Mouse (Mus musculus) neural tube, embryonic 15.5 days (tissue): ENCODE data around the gene Lig4. TPM values are rescaled to one million over a fixed set of nuclear protein-coding genes. Genes with fewer than 3 reads are reported as not detected.
A peak's percentile ranks its signal among the peaks of the same experiment; 100 is the strongest.

Source experiments
- ATAC-seq: fragments of 200-750 bp; cut with Nextera tagmentation; 2 replicates; pipeline ENCODE4 v1.8.0; 2017; ENCODE audit warnings: mild to moderate bottlenecking, moderate TSS enrichment, moderate library complexity; ENCODE audit not compliant: low FRiP score
- H3K27ac ChIP-seq: fragments of 300-500 bp; sonication (generic); replicated peaks from 2 replicates; pipeline ENCODE4 v1.5.1; 2015; ENCODE audit warnings: mild to moderate bottlenecking, inconsistent platforms
- H3K27me3 ChIP-seq: fragments of 300-500 bp; sonication (generic); replicated peaks from 2 replicates; pipeline ENCODE4 v1.6.1; 2015; ENCODE audit warnings: inconsistent platforms
- H3K36me3 ChIP-seq: fragments of 300-500 bp; sonication (generic); 2 replicates; pipeline ENCODE4 v1.6.1; 2015; ENCODE audit warnings: inconsistent platforms
- H3K4me1 ChIP-seq: fragments of 300-500 bp; sonication (generic); 2 replicates; pipeline ENCODE4 v1.6.1; 2015; ENCODE audit warnings: inconsistent platforms
- H3K4me2 ChIP-seq: fragments of 300-500 bp; sonication (generic); 2 replicates; pipeline ENCODE4 v1.6.1; 2015; ENCODE audit warnings: inconsistent platforms, mild to moderate bottlenecking, moderate library complexity
- H3K4me3 ChIP-seq: fragments of 300-500 bp; sonication (generic); replicated peaks from 2 replicates; pipeline ENCODE4 v1.5.1; 2015; ENCODE audit warnings: mild to moderate bottlenecking, inconsistent platforms
- H3K9ac ChIP-seq: fragments of 300-500 bp; sonication (generic); replicated peaks from 2 replicates; pipeline ENCODE4 v1.6.1; 2015; ENCODE audit warnings: mild to moderate bottlenecking, inconsistent platforms
- H3K9me3 ChIP-seq: fragments of 300-500 bp; sonication (generic); replicated peaks from 2 replicates; pipeline ENCODE4 v1.6.1; 2016; ENCODE audit warnings: inconsistent platforms
- WGBS: fragments of 180-500 bp; shearing (Covaris S2); methylation state at CpG from one replicate; pipeline ENCODE4 v1.1.7; 2015; ENCODE audit warnings: mixed read lengths; 5-methylcytosine and 5-hydroxymethylcytosine counted together
- polyA plus RNA-seq: library from polyadenylated mRNA; unstranded; fragments of >200 nt; fragmentation: Nextera tagmentation; extraction: Ambion mirVana; gene quantifications from 2 replicates; pipeline ENCODE4 v1.2.1, GENCODE M21; 2015

Lig4 gene
- polyA plus RNA-seq, 1 experiment from 2014 or later = 9.4 TPM

DNA sequence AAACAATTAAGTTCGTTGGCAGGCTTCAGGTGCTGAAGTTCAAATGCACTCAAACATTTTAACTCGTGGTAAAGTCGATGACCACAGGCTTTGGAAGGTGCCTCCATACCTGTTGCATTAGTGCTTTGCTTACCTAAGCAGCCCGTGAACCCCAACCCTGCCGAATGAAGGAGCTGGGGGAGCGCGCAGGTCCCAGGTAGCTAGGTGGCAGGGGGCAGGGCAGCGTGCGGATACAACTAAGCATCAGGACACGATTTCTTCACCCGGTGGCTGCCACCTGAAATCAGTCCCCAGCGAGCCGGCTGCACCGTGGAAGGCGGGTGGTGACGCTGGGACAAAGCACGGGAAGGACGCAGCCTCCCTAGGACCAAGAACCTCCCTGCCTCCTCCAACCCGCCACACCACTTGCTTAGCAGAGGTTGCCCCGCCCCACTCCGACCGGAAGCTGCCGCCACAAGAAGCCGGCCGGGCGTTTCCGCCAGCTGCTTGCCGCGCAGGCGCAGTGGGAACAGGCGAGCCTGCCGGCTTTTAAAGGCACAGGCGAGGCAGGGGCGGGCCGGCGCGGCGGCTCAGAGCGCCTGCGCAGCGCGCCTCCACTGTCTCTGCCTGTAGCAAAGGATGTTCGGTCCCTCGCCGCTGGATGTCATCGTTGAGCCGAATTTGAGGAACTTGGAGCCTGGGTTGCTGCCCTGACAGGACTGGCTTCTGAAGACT, 1.4 kb downstream of the Lig4 start:
- under 1% methylated on average over 47 of the region's 47 CpGs for WGBS
- peak; percentile 94 for ATAC-seq
- peaks cover 44% of the 10 kb centered on the region for H3K4me1 ChIP-seq

GRCm38 (mm10) chr8:9975276-9975675, 2.2 kb downstream of the Lig4 start:
- WGBS = 47% methylated on average over 5 of the region's 5 CpGs
- peaks cover 41% of the 10 kb centered on the region for H3K4me1 ChIP-seq
- no peaks in the 10 kb centered on the region for H3K9me3 ChIP-seq
- H3K36me3 ChIP-seq = peaks cover 30% of the 10 kb centered on the region
- no peaks in the 10 kb centered on the region for H3K27me3 ChIP-seq
- peak overlapping the region; percentile 82 for H3K4me3 ChIP-seq
- peak overlapping the region; percentile 78 for H3K4me2 ChIP-seq
- H3K9ac ChIP-seq = peak overlapping the region; percentile 69
- ATAC-seq = no peak
- no peak overlapping the region for H3K27ac ChIP-seq

More for the DNA sequence above, 1.4 kb downstream of the Lig4 start:
- peak overlapping the region; percentile 69 for H3K9ac ChIP-seq
- H3K4me3 ChIP-seq = peak overlapping the region; percentile 82
- no peaks in the 10 kb centered on the region for H3K9me3 ChIP-seq
- peak overlapping the region; percentile 71 for H3K27ac ChIP-seq
- H3K4me2 ChIP-seq = peak overlapping the region; percentile 78
- peaks cover 27% of the 10 kb centered on the region for H3K36me3 ChIP-seq
- no peaks in the 10 kb centered on the region for H3K27me3 ChIP-seq

GRCm38 (mm10) chr8:9971866-9972265, 5.6 kb downstream of the Lig4 start:
- Histone ChIP-seq H3K36me3 (peaks cover 37% of the 10 kb centered on the region), H3K9ac (no peak overlapping the region), H3K4me1 (peaks cover 15% of the 10 kb centered on the region), H3K4me2 (no peak overlapping the region), H3K27ac (no peak overlapping the region), H3K4me3 (no peak overlapping the region), H3K9me3 (no peaks in the 10 kb centered on the region), H3K27me3 (no peaks in the 10 kb centered on the region)
- no peak for ATAC-seq
- whole genome bisulfite sequencing = 96% methylated on average over 9 of the region's 9 CpGs

DNA sequence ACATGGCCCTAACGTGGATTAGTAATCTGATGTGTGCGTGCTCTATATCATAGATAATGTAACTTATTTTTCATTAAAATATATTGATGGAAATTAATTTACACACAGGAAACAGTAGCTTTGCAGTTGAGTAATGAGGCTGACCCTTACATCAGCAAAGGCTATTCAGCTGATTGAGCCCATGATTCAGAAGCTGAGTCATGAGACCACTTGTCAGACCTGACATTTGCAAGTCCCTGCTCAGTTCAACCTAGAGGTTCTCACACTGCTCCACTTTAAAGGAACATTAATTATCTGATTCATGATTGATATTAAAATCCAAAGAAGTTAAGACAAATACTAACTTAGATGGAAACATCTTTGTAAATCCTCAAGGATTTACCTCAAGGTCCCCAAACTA, 17.6 kb downstream of the Lig4 start:
- Histone ChIP-seq H3K9ac (no peak overlapping the region), H3K36me3 (no peaks in the 10 kb centered on the region), H3K27ac (no peak overlapping the region), H3K4me2 (no peak overlapping the region), H3K27me3 (no peaks in the 10 kb centered on the region), H3K4me1 (no peaks in the 10 kb centered on the region), H3K9me3 (no peaks in the 10 kb centered on the region), H3K4me3 (no peak overlapping the region)
- 94% methylated on average over 2 of the region's 2 CpGs for WGBS
- ATAC-seq = no peak

- Histone ChIP-seq H3K27me3 (no peaks in the 10 kb centered on the region), H3K4me3 (no peak overlapping the region), H3K9ac (no peak overlapping the region), H3K9me3 (no peaks in the 10 kb centered on the region), H3K4me2 (no peak overlapping the region), H3K27ac (no peak overlapping the region), H3K4me1 (no peaks in the 10 kb centered on the region), H3K36me3 (no peaks in the 10 kb centered on the region)
- no peak for ATAC-seq
- 67% methylated on average over 4 of the region's 4 CpGs for WGBS
These were observed 19.1 kb downstream of the Lig4 start for GRCm38 (mm10) chr8:9958338-9958737.

GRCm38 (mm10) chr8:9949134-9949890, 28.2 kb downstream of the Lig4 start:
- ATAC-seq = no peak
- WGBS = 71% methylated on average over 10 of the region's 10 CpGs
- Histone ChIP-seq H3K9me3 (no peaks in the 10 kb centered on the region), H3K4me2 (no peak overlapping the region), H3K4me1 (no peaks in the 10 kb centered on the region), H3K9ac (no peak overlapping the region), H3K4me3 (no peak overlapping the region), H3K36me3 (no peaks in the 10 kb centered on the region), H3K27ac (no peak overlapping the region), H3K27me3 (no peaks in the 10 kb centered on the region)

- no peaks in the 10 kb centered on the region for H3K27me3 ChIP-seq
- H3K9me3 ChIP-seq = no peaks in the 10 kb centered on the region
- no peak for ATAC-seq
- 73% methylated on average over 7 of the region's 7 CpGs for WGBS
- H3K27ac ChIP-seq = no peak overlapping the region
- no peaks in the 10 kb centered on the region for H3K36me3 ChIP-seq
- H3K4me1 ChIP-seq = no peaks in the 10 kb centered on the region
- no peak overlapping the region for H3K4me3 ChIP-seq
- no peak overlapping the region for H3K9ac ChIP-seq
- no peak overlapping the region for H3K4me2 ChIP-seq
These were observed 41.9 kb downstream of the Lig4 start for GRCm38 (mm10) chr8:9935574-9935973.

- H3K4me1 ChIP-seq = no peaks in the 10 kb centered on the region
- H3K9me3 ChIP-seq = no peaks in the 10 kb centered on the region
- 38% methylated on average over 10 of the region's 10 CpGs for WGBS
- no peak overlapping the region for H3K4me2 ChIP-seq
- no peaks in the 10 kb centered on the region for H3K36me3 ChIP-seq
- ATAC-seq = peak; percentile 41; the same call in 1 of the 2 replicates
- no peak overlapping the region for H3K27ac ChIP-seq
- H3K27me3 ChIP-seq = no peaks in the 10 kb centered on the region
- no peak overlapping the region for H3K9ac ChIP-seq
- no peak overlapping the region for H3K4me3 ChIP-seq
These were observed 42.5 kb downstream of the Lig4 start for GRCm38 (mm10) chr8:9934891-9935565.

- Histone ChIP-seq H3K36me3 (no peaks in the 10 kb centered on the region), H3K9ac (no peak overlapping the region), H3K27me3 (no peaks in the 10 kb centered on the region), H3K4me3 (no peak overlapping the region), H3K9me3 (no peaks in the 10 kb centered on the region), H3K4me1 (no peaks in the 10 kb centered on the region), H3K27ac (no peak overlapping the region), H3K4me2 (no peak overlapping the region)
- no peak for ATAC-seq
These were observed 44.8 kb downstream of the Lig4 start for GRCm38 (mm10) chr8:9932711-9933110.

DNA sequence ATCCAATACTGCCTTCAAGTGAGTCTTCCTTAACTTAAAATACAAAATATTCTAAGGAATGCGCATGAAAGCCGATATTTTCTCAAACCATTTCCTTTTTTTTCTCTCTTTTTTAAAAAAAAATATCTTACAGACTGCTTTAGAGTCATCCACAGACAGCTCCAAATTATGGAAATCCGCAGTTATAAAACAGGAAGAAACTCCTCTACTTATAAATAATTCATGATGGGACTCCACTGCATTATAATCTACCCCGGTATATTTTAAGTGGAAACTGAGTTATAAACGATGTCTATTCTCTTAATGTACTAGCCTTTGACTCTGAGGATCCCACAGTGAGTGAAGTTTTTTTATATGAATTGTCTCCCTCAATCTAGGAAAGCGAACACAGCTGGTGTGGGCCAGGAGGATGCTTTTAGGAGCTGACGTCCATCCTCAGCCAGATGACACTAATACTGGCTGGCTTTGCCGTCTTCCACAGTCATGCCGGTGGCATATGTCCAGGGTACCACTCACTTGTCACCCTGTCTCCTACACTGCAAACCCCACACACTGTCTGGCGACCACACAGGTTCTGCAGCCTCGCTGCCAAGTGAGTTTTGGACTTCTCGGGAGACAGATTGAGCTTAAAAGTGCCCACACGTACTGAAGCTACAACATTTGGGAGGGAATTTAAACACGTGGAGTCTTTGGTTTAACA, 47.6 kb downstream of the Lig4 start:
- Histone ChIP-seq H3K4me3 (no peak overlapping the region), H3K4me2 (no peak overlapping the region), H3K27ac (no peak overlapping the region), H3K4me1 (no peaks in the 10 kb centered on the region), H3K9ac (no peak overlapping the region), H3K36me3 (no peaks in the 10 kb centered on the region), H3K27me3 (no peaks in the 10 kb centered on the region), H3K9me3 (no peaks in the 10 kb centered on the region)
- ATAC-seq = no peak
- 73% methylated on average over 14 of the region's 14 CpGs for WGBS
